Mouse (Mus musculus): ENCODE data around the gene Phf19. TPM values are rescaled to one million over a fixed set of nuclear protein-coding genes. Genes with fewer than 3 reads are reported as not detected.

The Phf19 gene
- not detected for polyA plus RNA-seq (2014; fragmentation: Illumina TruSeq; extraction: RNeasy Lipid Tissue Mini Kit (QIAGEN cat#74804); ENCODE audit: low read depth, low replicate concordance)

GRCm38 (mm10) chr2:34913218-34914068, at the start of gene Phf19:
Phf19 (minus strand) TSS chr2:34914026.

DNA sequence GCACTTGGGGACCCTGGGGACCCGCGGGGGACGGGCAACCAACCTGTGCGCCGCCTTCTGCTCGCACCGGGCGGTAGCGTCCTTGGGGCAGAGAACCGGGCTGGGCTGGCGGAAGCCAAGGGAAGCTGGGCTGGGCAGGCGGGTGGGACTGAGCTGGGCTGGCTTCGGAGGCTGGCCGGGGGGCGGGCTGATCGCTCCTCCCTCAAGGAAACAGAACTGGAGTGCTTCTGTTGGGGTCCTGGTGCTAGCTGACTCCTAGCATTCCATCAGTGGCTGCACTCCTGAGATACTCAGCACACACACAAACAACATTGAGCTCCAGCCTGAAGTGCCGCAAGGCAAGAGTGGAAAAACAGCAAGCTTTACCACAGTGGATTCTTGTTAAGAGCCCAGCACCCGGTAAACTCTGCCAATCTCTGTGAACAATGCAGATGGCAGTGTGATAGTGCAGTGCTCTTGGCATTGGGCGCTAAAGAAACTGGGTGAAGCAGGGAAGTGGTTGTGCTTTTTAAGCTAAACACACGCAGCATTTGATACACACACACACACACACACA, 47.7 kb upstream of the Phf19 start, which contains the start of gene Traf1:
Gene Traf1 (minus strand): TSS at position 292 of the 556 bp plus-strand sequence.

GRCm38 (mm10) chr2:34874816-34875345, 38.9 kb downstream of the Phf19 start, which contains the start of gene Psmd5:
Psmd5 (minus strand) TSS chr2:34874968.

DNA sequence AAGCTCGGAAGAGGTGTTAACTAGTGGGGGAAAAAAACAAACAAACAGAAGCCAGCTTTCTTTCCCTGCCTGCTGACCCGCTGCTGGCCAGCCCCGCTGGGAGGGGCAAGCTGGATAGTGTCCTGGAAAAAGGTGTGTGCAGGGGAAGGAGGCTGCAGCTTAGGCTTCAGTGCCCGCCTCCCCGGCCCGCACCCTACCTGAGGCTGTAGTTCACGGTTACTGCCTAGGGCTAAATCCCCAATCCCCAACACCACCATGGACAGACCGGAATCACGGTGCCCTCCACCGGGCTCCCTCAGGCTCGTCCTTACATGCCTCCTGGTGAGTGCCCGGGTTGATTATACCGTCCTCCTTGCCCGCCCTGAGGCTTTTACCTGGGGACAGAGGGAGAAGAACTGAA, 39.6 kb downstream of the Phf19 start, which contains the start of gene Cutal:
Gene Cutal (plus strand): TSS at position 126 of the 400 bp plus-strand sequence.

Other genes with a start within 250 kb of the Phf19 start
- 18.0 TPM for gene Gapvd1, start 158.8 kb downstream of the Phf19 start, polyA plus RNA-seq (2014; fragmentation: Illumina TruSeq; extraction: RNeasy Lipid Tissue Mini Kit (QIAGEN cat#74804); ENCODE audit: low read depth, low replicate concordance)
- 1,172 TPM for gene Hspa5, start 142.1 kb downstream of the Phf19 start, polyA plus RNA-seq (2014; fragmentation: Illumina TruSeq; extraction: RNeasy Lipid Tissue Mini Kit (QIAGEN cat#74804); ENCODE audit: low read depth, low replicate concordance)
- gene Rabepk, start 114.1 kb downstream of the Phf19 start, polyA plus RNA-seq (2014; fragmentation: Illumina TruSeq; extraction: RNeasy Lipid Tissue Mini Kit (QIAGEN cat#74804); ENCODE audit: low read depth, low replicate concordance) = 3.3 TPM
- gene Fbxw2, start 87.7 kb downstream of the Phf19 start, polyA plus RNA-seq (2014; fragmentation: Illumina TruSeq; extraction: RNeasy Lipid Tissue Mini Kit (QIAGEN cat#74804); ENCODE audit: low read depth, low replicate concordance) = 53.2 TPM
- not detected for gene Gm34653, start 81.0 kb downstream of the Phf19 start, polyA plus RNA-seq (2014; fragmentation: Illumina TruSeq; extraction: RNeasy Lipid Tissue Mini Kit (QIAGEN cat#74804); ENCODE audit: low read depth, low replicate concordance)
- gene Cutal, start 39.6 kb downstream of the Phf19 start, polyA plus RNA-seq (2014; fragmentation: Illumina TruSeq; extraction: RNeasy Lipid Tissue Mini Kit (QIAGEN cat#74804); ENCODE audit: low read depth, low replicate concordance) = 62.6 TPM
- gene Psmd5, start 39.1 kb downstream of the Phf19 start, polyA plus RNA-seq (2014; fragmentation: Illumina TruSeq; extraction: RNeasy Lipid Tissue Mini Kit (QIAGEN cat#74804); ENCODE audit: low read depth, low replicate concordance) = 31.5 TPM
- gene Traf1, start 47.7 kb upstream of the Phf19 start, polyA plus RNA-seq (2014; fragmentation: Illumina TruSeq; extraction: RNeasy Lipid Tissue Mini Kit (QIAGEN cat#74804); ENCODE audit: low read depth, low replicate concordance) = 0.21 TPM
- gene Hc, start 147.4 kb upstream of the Phf19 start, polyA plus RNA-seq (2014; fragmentation: Illumina TruSeq; extraction: RNeasy Lipid Tissue Mini Kit (QIAGEN cat#74804); ENCODE audit: low read depth, low replicate concordance) = 926 TPM
- gene AI182371, start 187.5 kb upstream of the Phf19 start, polyA plus RNA-seq (2014; fragmentation: Illumina TruSeq; extraction: RNeasy Lipid Tissue Mini Kit (QIAGEN cat#74804); ENCODE audit: low read depth, low replicate concordance) = 1,105 TPM
- 22.3 TPM for gene Cntrl, start 195.5 kb upstream of the Phf19 start, polyA plus RNA-seq (2014; fragmentation: Illumina TruSeq; extraction: RNeasy Lipid Tissue Mini Kit (QIAGEN cat#74804); ENCODE audit: low read depth, low replicate concordance)